Mouse (Mus musculus) liver, embryonic 11.5 days (tissue): ENCODE results near the gene Engase. TPM values are rescaled to one million over a fixed set of nuclear protein-coding genes. Genes with fewer than 3 reads are reported as not detected.
A peak's percentile ranks its signal among the peaks of the same experiment; 100 is the strongest.

Experiments used
- ATAC-seq: fragments of 200-750 bp; cut with Nextera tagmentation; replicated peaks from 2 replicates; pipeline ENCODE4 v1.8.0; 2017; ENCODE audit warnings: moderate number of reproducible peaks, mild to moderate bottlenecking, moderate TSS enrichment, moderate library complexity; ENCODE audit not compliant: low FRiP score
- DNase-seq: peaks from one replicate; pipeline ENCODE4 v3.0.0-alpha.2; 2017; ENCODE audit warnings: low spot score
- H3K27ac ChIP-seq: fragments of 300-500 bp; sonication (generic); 2 replicates; pipeline ENCODE4 v1.5.1; 2014; ENCODE audit warnings: mild to moderate bottlenecking, low read depth, low read length, control low read depth
- H3K27me3 ChIP-seq: fragments of 300-500 bp; sonication (generic); replicated peaks from 2 replicates; pipeline ENCODE4 v1.6.1; 2014; ENCODE audit warnings: low read length, mixed read lengths; ENCODE audit not compliant: control insufficient read depth, insufficient read depth
- H3K36me3 ChIP-seq: fragments of 300-500 bp; sonication (generic); 2 replicates; pipeline ENCODE4 v1.6.1; 2014; ENCODE audit warnings: mild to moderate bottlenecking, low read length, moderate library complexity, mixed read lengths; ENCODE audit not compliant: control insufficient read depth, insufficient read depth
- H3K4me1 ChIP-seq: fragments of 300-500 bp; sonication (generic); replicated peaks from 2 replicates; pipeline ENCODE4 v1.6.1; 2014; ENCODE audit warnings: low read length, mixed read lengths; ENCODE audit not compliant: control insufficient read depth, insufficient read depth
- H3K4me2 ChIP-seq: fragments of 300-500 bp; sonication (generic); 2 replicates; pipeline ENCODE4 v1.6.1; 2014; ENCODE audit warnings: mild to moderate bottlenecking, control low read depth, moderate library complexity
- H3K4me3 ChIP-seq: fragments of 300-500 bp; sonication (generic); 2 replicates; pipeline ENCODE4 v1.5.1; 2014; ENCODE audit warnings: low read depth, low read length, control low read depth
- H3K9ac ChIP-seq: fragments of 300-500 bp; sonication (generic); 2 replicates; pipeline ENCODE4 v1.6.1; 2014; ENCODE audit warnings: low read depth, low read length, control low read depth
- H3K9me3 ChIP-seq: fragments of 300-500 bp; sonication (generic); 2 replicates; pipeline ENCODE4 v1.6.1; 2016; ENCODE audit warnings: low read length, inconsistent platforms, mixed read lengths; ENCODE audit not compliant: control insufficient read depth
- WGBS: fragments of 180-500 bp; shearing (Covaris S2); extraction: QIAGEN DNeasy Blood & Tissue Kit; methylation state at CpG from one replicate; pipeline ENCODE4 v1.1.7; 2014; 5-methylcytosine and 5-hydroxymethylcytosine counted together
- polyA plus RNA-seq: library from polyadenylated mRNA; unstranded; fragments of >200 nt; fragmentation: Nextera tagmentation; extraction: Ambion mirVana; gene quantifications from 2 replicates; pipeline ENCODE4 v1.2.1, GENCODE M21; 2014

Gene Engase
- polyA plus RNA-seq, 1 experiment from 2014 or later = 13.4 TPM

- WGBS = 88% methylated on average over 8 of the region's 8 CpGs
- no peak overlapping the region for H3K4me3 ChIP-seq
- H3K9ac ChIP-seq = no peak overlapping the region
- no peak overlapping the region for H3K27ac ChIP-seq
- no peaks in the 10 kb centered on the region; the same call in 1 of the 2 replicates for H3K4me1 ChIP-seq
- no peaks in the 10 kb centered on the region for H3K36me3 ChIP-seq
- DNase-seq = no peak
- H3K27me3 ChIP-seq = peaks cover 5% of the 10 kb centered on the region
- no peaks in the 10 kb centered on the region for H3K9me3 ChIP-seq
- H3K4me2 ChIP-seq = no peak overlapping the region
- no peak for ATAC-seq
These were observed 28.2 kb upstream of the Engase start for GRCm38 (mm10) chr11:118448385-118448784.

- H3K4me1 ChIP-seq = no peaks in the 10 kb centered on the region; the same call in 1 of the 2 replicates
- H3K27ac ChIP-seq = no peak overlapping the region
- H3K4me3 ChIP-seq = no peak overlapping the region
- no peak overlapping the region for H3K4me2 ChIP-seq
- ATAC-seq (no peak), DNase-seq (no peak)
- no peak overlapping the region for H3K9ac ChIP-seq
- no peaks in the 10 kb centered on the region for H3K27me3 ChIP-seq
- no peaks in the 10 kb centered on the region for H3K36me3 ChIP-seq
- H3K9me3 ChIP-seq = no peaks in the 10 kb centered on the region
- 80% methylated on average over 6 of the region's 6 CpGs for WGBS
These were observed 25.4 kb upstream of the Engase start for GRCm38 (mm10) chr11:118451211-118451610.

- no peaks in the 10 kb centered on the region; the same call in 1 of the 2 replicates for H3K4me1 ChIP-seq
- no peak overlapping the region for H3K27ac ChIP-seq
- ATAC-seq (no peak), DNase-seq (no peak)
- no peaks in the 10 kb centered on the region for H3K36me3 ChIP-seq
- H3K9ac ChIP-seq = no peak overlapping the region
- H3K4me3 ChIP-seq = no peak overlapping the region
- no peaks in the 10 kb centered on the region for H3K27me3 ChIP-seq
- WGBS = 80% methylated on average over 2 of the region's 2 CpGs
- no peaks in the 10 kb centered on the region for H3K9me3 ChIP-seq
- no peak overlapping the region for H3K4me2 ChIP-seq
These were observed 23.7 kb upstream of the Engase start for GRCm38 (mm10) chr11:118452955-118453354.

GRCm38 (mm10) chr11:118453886-118454671, 22.6 kb upstream of the Engase start:
- WGBS = 78% methylated on average over 11 of the region's 11 CpGs
- H3K4me1 ChIP-seq = peaks cover 3% of the 10 kb centered on the region; the same call in 1 of the 2 replicates
- H3K9me3 ChIP-seq = no peaks in the 10 kb centered on the region

GRCm38 (mm10) chr11:118455788-118456187, 20.8 kb upstream of the Engase start:
- ATAC-seq = no peak
- H3K27me3 ChIP-seq = no peaks in the 10 kb centered on the region
- H3K9ac ChIP-seq = no peak overlapping the region
- H3K36me3 ChIP-seq = no peaks in the 10 kb centered on the region
- H3K4me2 ChIP-seq = no peak overlapping the region
- peaks cover 3% of the 10 kb centered on the region; the same call in 1 of the 2 replicates for H3K9me3 ChIP-seq
- 66% methylated on average over 6 of the region's 6 CpGs for WGBS
- peaks cover 4% of the 10 kb centered on the region; the same call in 1 of the 2 replicates for H3K4me1 ChIP-seq
- no peak overlapping the region for H3K27ac ChIP-seq
- no peak overlapping the region for H3K4me3 ChIP-seq
- no peak for DNase-seq

More at GRCm38 (mm10) chr11:118453886-118454671, 22.6 kb upstream of the Engase start:
- H3K4me2 ChIP-seq = no peak overlapping the region
- H3K36me3 ChIP-seq = no peaks in the 10 kb centered on the region
- ATAC-seq = no peak
- no peaks in the 10 kb centered on the region for H3K27me3 ChIP-seq
- DNase-seq = no peak
- no peak overlapping the region for H3K4me3 ChIP-seq
- H3K27ac ChIP-seq = no peak overlapping the region
- no peak overlapping the region for H3K9ac ChIP-seq

GRCm38 (mm10) chr11:118456937-118457336, 19.7 kb upstream of the Engase start:
- DNase-seq (no peak), ATAC-seq (no peak)
- H3K4me1 ChIP-seq = peaks cover 4% of the 10 kb centered on the region; the same call in 1 of the 2 replicates
- no peaks in the 10 kb centered on the region for H3K36me3 ChIP-seq
- no peak overlapping the region for H3K9ac ChIP-seq
- no peak overlapping the region for H3K27ac ChIP-seq
- no peak overlapping the region for H3K4me2 ChIP-seq
- H3K27me3 ChIP-seq = no peaks in the 10 kb centered on the region
- peaks cover 3% of the 10 kb centered on the region; the same call in 1 of the 2 replicates for H3K9me3 ChIP-seq
- no peak overlapping the region for H3K4me3 ChIP-seq
- 72% methylated on average over 11 of the region's 11 CpGs for WGBS

- Histone ChIP-seq H3K36me3 (no peaks in the 10 kb centered on the region), H3K4me3 (no peak overlapping the region), H3K9ac (0 out of 2 replicates have a peak overlapping the region, but pooled peaks have one; percentile 20), H3K4me1 (peaks cover 4% of the 10 kb centered on the region; the same call in 1 of the 2 replicates), H3K27ac (peak overlapping the region; percentile 62), H3K27me3 (no peaks in the 10 kb centered on the region), H3K4me2 (peak overlapping the region; percentile 35; the same call in 1 of the 2 replicates), H3K9me3 (peaks cover 3% of the 10 kb centered on the region; the same call in 1 of the 2 replicates)
- WGBS = 19% methylated on average over 8 of the region's 8 CpGs
- ATAC-seq (peak; percentile 53), DNase-seq (no peak)
These were observed 17.6 kb upstream of the Engase start for GRCm38 (mm10) chr11:118459051-118459450.

- Histone ChIP-seq H3K4me2 (peak overlapping the region; percentile 35; the same call in 1 of the 2 replicates), H3K9ac (0 out of 2 replicates have a peak overlapping the region, but pooled peaks have one; percentile 20), H3K4me3 (no peak overlapping the region), H3K9me3 (peaks cover 3% of the 10 kb centered on the region; the same call in 1 of the 2 replicates), H3K36me3 (no peaks in the 10 kb centered on the region), H3K27ac (peak overlapping the region; percentile 62), H3K4me1 (peaks cover 4% of the 10 kb centered on the region; the same call in 1 of the 2 replicates), H3K27me3 (no peaks in the 10 kb centered on the region)
- 43% methylated on average over 4 of the region's 4 CpGs for whole genome bisulfite sequencing
- no peak for DNase-seq
- no peak for ATAC-seq
These were observed 17.1 kb upstream of the Engase start for GRCm38 (mm10) chr11:118459536-118459935.
